Mouse (Mus musculus) kidney, postnatal 10 days (tissue): ENCODE measurements at regions not wholly inside any gene's neighbourhood (a gene's known extent, or its start where the extent isn't known, plus 50 kb on each side); places are given as distances from the start of the nearest gene placed in this dataset.

Experiments
- DNase-seq: peaks from one replicate; pipeline ENCODE4 v3.0.0; 2021; ENCODE audit warnings: mixed read lengths

GRCm38 (mm10) chr1:13834860-13835840 lies 2258.0 kb downstream of the 4930444P10Rik start:
- DNase-seq, result no peak

GRCm38 (mm10) chr1:13807786-13808185 lies 2285.3 kb downstream of the 4930444P10Rik start:
- no peak for DNase-seq

GRCm38 (mm10) chr1:13800460-13800859 lies 2292.7 kb downstream of the 4930444P10Rik start:
- DNase-seq, result no peak

GRCm38 (mm10) chr1:13798848-13799247 lies 2294.3 kb downstream of the 4930444P10Rik start:
- DNase-seq, result no peak

- DNase-seq, result no peak
Measured at GRCm38 (mm10) chr1:13795196-13795595, 2297.9 kb downstream of the 4930444P10Rik start.

- DNase-seq, result peak; percentile 88
Measured at GRCm38 (mm10) chr1:13789318-13790085, 2303.6 kb downstream of the 4930444P10Rik start.

- DNase-seq, result no peak
Measured at GRCm38 (mm10) chr1:13787016-13787415, 2306.1 kb downstream of the 4930444P10Rik start.

- DNase-seq, result peak; percentile 46
Measured at GRCm38 (mm10) chr1:13784396-13784795, 2308.7 kb downstream of the 4930444P10Rik start.

- DNase-seq, result no peak
Measured at GRCm38 (mm10) chr1:13782633-13783032, 2310.5 kb downstream of the 4930444P10Rik start.

GRCm38 (mm10) chr1:13772106-13772505 lies 2321.0 kb downstream of the 4930444P10Rik start:
- no peak for DNase-seq

GRCm38 (mm10) chr1:13771014-13771463 lies 2322.1 kb downstream of the 4930444P10Rik start:
- peak; percentile 11 for DNase-seq

- no peak for DNase-seq
Measured at GRCm38 (mm10) chr1:13752479-13752878, 2338.6 kb downstream of the A830018L16Rik start.

- no peak for DNase-seq
Measured at GRCm38 (mm10) chr1:13751381-13751780, 2337.5 kb downstream of the A830018L16Rik start.
